Mouse (Mus musculus) testis, adult 2 months (tissue): Measurements from ENCODE around the gene Phf11a.

ENCODE experiments used
- CTCF ChIP-seq: fragments of 200-500 bp; IDR thresholded peaks from 2 replicates; pipeline ENCODE4 v1.5.1; 2012; ENCODE audit warnings: low read depth, mild to moderate bottlenecking, inconsistent platforms, low read length, moderate library complexity; ENCODE audit not compliant: control insufficient read depth, insufficient read depth, insufficient replicate concordance
- POLR2A ChIP-seq: fragments of 200-500 bp; IDR thresholded peaks from 2 replicates; pipeline ENCODE4 v1.6.1; 2012; ENCODE audit warnings: low read depth, mild to moderate bottlenecking, inconsistent platforms, low read length, moderate library complexity; ENCODE audit not compliant: control insufficient read depth

- no peak for TF ChIP-seq POLR2A
- no peak for TF ChIP-seq CTCF
Measured at GRCm38 (mm10) chr14:59229822-59230221, 67.5 kb downstream of the Phf11a start.
